28 mouse cellular contexts compared by ENCODE assay signal in genomic region chr5:36888501-36888900, GRCm38 (mm10). TPM values are rescaled to one million over a fixed set of nuclear protein-coding genes. Genes with fewer than 3 reads are reported as not detected.
DNase-seq lines count a peak whose midpoint lies in the region; ATAC-seq and TF ChIP-seq lines count a peak whose summit lies in the region.
"Had no signal": no experiment of that assay in that cellular context is flagged by ENCODE, and none has a peak within 500 bp of the region (broad histone marks: within the 10 kb centered on the region; RNA-seq: fewer than 3 reads in every experiment).

No protein-coding gene starts in this region.

- no peak for TF ChIP-seq EP300 in stomach, postnatal 0 days (optimal IDR thresholded peaks at IDR 0.05)

- no peaks in the 10 kb centered on the region for H3K9me3 ChIP-seq in stomach, postnatal 0 days (ENCODE audit: control insufficient read depth, low read length)
- H3K9me3 ChIP-seq in kidney, embryonic 15.5 days (replicated peaks) = no peaks in the 10 kb centered on the region
- H3K9me3 ChIP-seq: embryonic facial prominence, embryonic 13.5 days; forebrain, embryonic 12.5 days; heart, embryonic 13.5 days; limb, embryonic 10.5 days; midbrain, embryonic 13.5 days; neural tube, embryonic 12.5 days had no signal

- DNase-seq in left cerebral cortex, adult 2 months (ENCODE audit: extremely low spot score in 1 of 2, low spot score in 2 of 2) = no peak
- no peak for DNase-seq in left cerebral cortex, postnatal 25 days (ENCODE audit: low spot score in 2 of 2)
- DNase-seq in cerebellum, adult 11-12 months = peak; percentile 91
- DNase-seq in cerebellum, adult 8-10 months = peak; percentile 81
- DNase-seq in cerebellum, postnatal 36 days = peak; percentile 80 to 85
- DNase-seq in lung, adult 2 months = no peak
- no peak for DNase-seq in stomach, postnatal 0 days (ENCODE audit: low spot score)
- DNase-seq: adrenal gland, adult 2 months; embryo, embryonic 11 days; gastrocnemius, postnatal 36 days; heart, adult 2 months; heart, postnatal 14 days; kidney, adult 9 months; kidney, postnatal 25 days had no signal

- H3K4me1 ChIP-seq in lung, adult 2 months (ENCODE audit: control insufficient read depth, insufficient read depth, low read length) = no peaks in the 10 kb centered on the region
- no peaks in the 10 kb centered on the region for H3K4me1 ChIP-seq in stomach, postnatal 0 days (replicated peaks; ENCODE audit: control insufficient read depth, insufficient read depth)
- peaks cover 19% of the 10 kb centered on the region for H3K4me1 ChIP-seq in kidney, embryonic 15.5 days

- WGBS in lung, adult 2 months = 84% methylated on average over 8 of the region's 8 CpGs
- WGBS in stomach, postnatal 0 days = 73% methylated on average over 8 of the region's 8 CpGs
- 68% methylated on average over 8 of the region's 8 CpGs for WGBS in kidney, embryonic 15.5 days

- no peak overlapping the region for H3K9ac ChIP-seq in stomach, postnatal 0 days (ENCODE audit: low read length)
- H3K9ac ChIP-seq in kidney, embryonic 15.5 days = no peak overlapping the region
- H3K9ac ChIP-seq: embryonic facial prominence, embryonic 13.5 days; forebrain, embryonic 12.5 days; heart, embryonic 13.5 days; hindbrain, embryonic 14.5 days; midbrain, embryonic 13.5 days; neural tube, embryonic 12.5 days had no signal

- peak overlapping the region; percentile 91 for H3K27ac ChIP-seq in left cerebral cortex, adult 2 months
- H3K27ac ChIP-seq in stomach, postnatal 0 days (replicated peaks) = no peak overlapping the region
- H3K27ac ChIP-seq in kidney, embryonic 15.5 days = no peak overlapping the region
- H3K27ac ChIP-seq: embryonic facial prominence, embryonic 13.5 days; forebrain, embryonic 12.5 days; heart, adult 2 months; heart, embryonic 13.5 days; hindbrain, embryonic 14.5 days; limb, embryonic 10.5 days; midbrain, embryonic 13.5 days had no signal

- intact Hi-C loops in left cerebral cortex, adult 2 months (cut with DNase I) = no loop called here
- intact Hi-C loops in left cerebral cortex, postnatal 25 days (cut with DNase I) = no loop called here

- TF ChIP-seq POLR2A in lung, adult 2 months (IDR thresholded peaks at IDR 0.05; ENCODE audit: borderline replicate concordance, extremely low read depth, low read depth, low read length) = no peak

- no peak overlapping the region for H3K4me3 ChIP-seq in left cerebral cortex, adult 2 months
- H3K4me3 ChIP-seq in lung, adult 2 months (replicated peaks; ENCODE audit: extremely low read depth, low read depth, low read length) = no peak overlapping the region
- no peak overlapping the region for H3K4me3 ChIP-seq in stomach, postnatal 0 days (ENCODE audit: low read depth, low read length)
- H3K4me3 ChIP-seq in kidney, embryonic 15.5 days (replicated peaks) = no peak overlapping the region
- H3K4me3 ChIP-seq: embryonic facial prominence, embryonic 13.5 days; erythroblast, embryonic 14.5 days; forebrain, embryonic 12.5 days; heart, adult 2 months; heart, embryonic 13.5 days; limb, embryonic 10.5 days; midbrain, embryonic 13.5 days; neural tube, embryonic 12.5 days had no signal

- no peaks in the 10 kb centered on the region for H3K36me3 ChIP-seq in stomach, postnatal 0 days (ENCODE audit: control insufficient read depth, insufficient read depth, low read length)
- no peaks in the 10 kb centered on the region for H3K36me3 ChIP-seq in kidney, embryonic 15.5 days
- H3K36me3 ChIP-seq: embryonic facial prominence, embryonic 13.5 days; forebrain, embryonic 12.5 days; heart, embryonic 13.5 days; limb, embryonic 10.5 days; midbrain, embryonic 13.5 days; neural tube, embryonic 12.5 days had no signal

- ATAC-seq in stomach, postnatal 0 days (ENCODE audit: low FRiP score, low TSS enrichment) = no peak
- no peak for ATAC-seq in kidney, embryonic 15.5 days (replicated peaks; ENCODE audit: low FRiP score)
- ATAC-seq: intestine, embryonic 16.5 days; midbrain, embryonic 13.5 days had no signal

- no peaks in the 10 kb centered on the region for H3K27me3 ChIP-seq in stomach, postnatal 0 days (ENCODE audit: control insufficient read depth, insufficient read depth, low read length)
- H3K27me3 ChIP-seq in kidney, embryonic 15.5 days = peaks cover 32% of the 10 kb centered on the region
- H3K27me3 ChIP-seq: forebrain, embryonic 12.5 days; heart, embryonic 13.5 days; midbrain, embryonic 13.5 days; neural tube, embryonic 12.5 days had no signal

- no peak for TF ChIP-seq CTCF in left cerebral cortex, adult 2 months (IDR thresholded peaks at IDR 0.05)
- TF ChIP-seq CTCF in lung, adult 2 months (IDR thresholded peaks at IDR 0.05; ENCODE audit: insufficient read depth, low read length) = no peak
- TF ChIP-seq CTCF in stomach, postnatal 0 days (IDR thresholded peaks at IDR 0.05; ENCODE audit: low read depth) = no peak

- H3K4me2 ChIP-seq in stomach, postnatal 0 days (replicated peaks; ENCODE audit: low read depth) = no peak overlapping the region
- H3K4me2 ChIP-seq in kidney, embryonic 15.5 days = no peak overlapping the region
- H3K4me2 ChIP-seq: embryonic facial prominence, embryonic 13.5 days; forebrain, embryonic 12.5 days; heart, embryonic 13.5 days; hindbrain, embryonic 14.5 days; midbrain, embryonic 13.5 days; neural tube, embryonic 12.5 days had no signal

RNA-seq across cellular contexts. Expression of gene Ppp2r2c, which starts 20.2 kb away (rescaled TPM):
- 100 to 1,000 TPM; 448 to 462 TPM for total RNA-seq in left cerebral cortex, adult 2 months (2021)
- total RNA-seq in left cerebral cortex, postnatal 25 days (2021) = 100 to 1,000 TPM; 500 to 508 TPM
- 2.9 and 5.2 TPM in 2 replicates for polyA plus RNA-seq in lung, adult 2 months (2012; rRNA removed)
- 0.77 and 0.93 TPM in 2 replicates for polyA plus RNA-seq in stomach, postnatal 0 days (2015; fragmentation: Nextera tagmentation; extraction: Ambion mirVana)
- 0.13 and 0.61 TPM in 2 replicates for polyA plus RNA-seq in kidney, embryonic 15.5 days (2015; fragmentation: Nextera tagmentation; extraction: Ambion mirVana)
- total RNA-seq: megakaryocyte, adult 5-6 weeks; MEL had no signal
- polyA plus RNA-seq: C2C12; erythroblast, embryonic 14.5 days; liver, adult 2 months had no signal

RNA-seq across cellular contexts. Expression of gene Man2b2, which starts 58.0 kb away (rescaled TPM):
- 10 to 100 TPM; 25.3 to 25.8 TPM for total RNA-seq in left cerebral cortex, adult 2 months (2021)
- 10 to 100 TPM; 26.4 to 28.5 TPM for total RNA-seq in left cerebral cortex, postnatal 25 days (2021)
- polyA plus RNA-seq in lung, adult 2 months (2012; rRNA removed) = 95.6 and 106 TPM in 2 replicates
- 16.3 and 18.0 TPM in 2 replicates for polyA plus RNA-seq in stomach, postnatal 0 days (2015; fragmentation: Nextera tagmentation; extraction: Ambion mirVana)
- polyA plus RNA-seq in kidney, embryonic 15.5 days (2015; fragmentation: Nextera tagmentation; extraction: Ambion mirVana) = 12.2 and 12.9 TPM in 2 replicates

Comparison
In these comparisons a context has a peak if more than half of its experiments do, and no peak if none do; other contexts are left out.
1. DNase-seq: peak in cerebellum, adult 11-12 months (single experiment), cerebellum, adult 8-10 months (single experiment) and cerebellum, postnatal 36 days (2 of 2); none in left cerebral cortex, adult 2 months (0 of 2), left cerebral cortex, postnatal 25 days (0 of 2), lung, adult 2 months (single experiment) and stomach, postnatal 0 days (single experiment).